15 mouse cellular contexts compared by ENCODE assay signal in genomic region chr4:10767676-10768075, GRCm38 (mm10).
A peak's percentile ranks its signal among the peaks of the same experiment; 100 is the strongest.
DNase-seq lines count a peak whose midpoint lies in the region; ATAC-seq and TF ChIP-seq lines count a peak whose summit lies in the region.
"Had no signal": no experiment of that assay in that cellular context is flagged by ENCODE, and none has a peak within 500 bp of the region (broad histone marks: within the 10 kb centered on the region; RNA-seq: fewer than 3 reads in every experiment).

No protein-coding gene starts in this region.

- H3K36me3 ChIP-seq in forebrain, embryonic 14.5 days (ENCODE audit: control insufficient read depth, insufficient read depth, low read length), result no peaks in the 10 kb centered on the region
- no peaks in the 10 kb centered on the region for H3K36me3 ChIP-seq in forebrain, embryonic 12.5 days (replicated peaks)
- no peaks in the 10 kb centered on the region for H3K36me3 ChIP-seq in midbrain, embryonic 16.5 days (ENCODE audit: control insufficient read depth, insufficient read depth, low read length)
- H3K36me3 ChIP-seq: embryonic facial prominence, embryonic 13.5 days; G1E; heart, embryonic 13.5 days; limb, embryonic 13.5 days had no signal

- H3K9me3 ChIP-seq in forebrain, embryonic 14.5 days (replicated peaks; ENCODE audit: control insufficient read depth, low read length), result no peaks in the 10 kb centered on the region
- H3K9me3 ChIP-seq in forebrain, embryonic 12.5 days, result no peaks in the 10 kb centered on the region
- H3K9me3 ChIP-seq in midbrain, embryonic 16.5 days (replicated peaks; ENCODE audit: control insufficient read depth, low read length, poor library complexity, severe bottlenecking), result no peaks in the 10 kb centered on the region
- H3K9me3 ChIP-seq: embryonic facial prominence, embryonic 13.5 days; G1E; heart, embryonic 13.5 days; limb, embryonic 13.5 days had no signal

- ATAC-seq in forebrain, embryonic 14.5 days, result no peak
- no peak for ATAC-seq in forebrain, embryonic 12.5 days (ENCODE audit: low FRiP score)
- no peak for ATAC-seq in midbrain, embryonic 16.5 days

- no peak overlapping the region for H3K27ac ChIP-seq in forebrain, embryonic 14.5 days (ENCODE audit: low read depth, low read length)
- no peak overlapping the region for H3K27ac ChIP-seq in forebrain, embryonic 12.5 days
- no peak overlapping the region for H3K27ac ChIP-seq in cerebellum, adult 2 months (ENCODE audit: insufficient read depth, low read length)
- H3K27ac ChIP-seq in midbrain, embryonic 16.5 days (ENCODE audit: low read length), result no peak overlapping the region
- H3K27ac ChIP-seq: embryonic facial prominence, embryonic 13.5 days; heart, embryonic 13.5 days; limb, embryonic 13.5 days had no signal

- H3K4me1 ChIP-seq in forebrain, embryonic 14.5 days (ENCODE audit: control insufficient read depth, insufficient read depth, low read length), result no peaks in the 10 kb centered on the region
- H3K4me1 ChIP-seq in forebrain, embryonic 12.5 days, result no peaks in the 10 kb centered on the region
- no peaks in the 10 kb centered on the region for H3K4me1 ChIP-seq in cerebellum, adult 2 months (ENCODE audit: control insufficient read depth, insufficient read depth, low read length)
- H3K4me1 ChIP-seq in midbrain, embryonic 16.5 days (ENCODE audit: control insufficient read depth, insufficient read depth, low read length), result no peaks in the 10 kb centered on the region
- H3K4me1 ChIP-seq: heart, embryonic 13.5 days had no signal

- no peak for TF ChIP-seq CTCF in cerebellum, adult 2 months (IDR thresholded peaks at IDR 0.05; ENCODE audit: borderline replicate concordance, insufficient read depth, low read depth, low read length)

- peak; percentile 6 for DNase-seq in forebrain, embryonic 14.5 days (ENCODE audit: low spot score)
- DNase-seq in kidney, postnatal 4 days, result peak; percentile 33 to 40
- DNase-seq in kidney, postnatal 25 days, result no peak
- DNase-seq in cerebellum, adult 2 months, result peak; percentile 45 to 80
- DNase-seq in heart, postnatal 14 days, result peak; percentile 9 to 25
- DNase-seq in urinary bladder, postnatal 4 days (ENCODE audit: low spot score in 2 of 2), result no peak
- DNase-seq: B cell, adult 2 months; lung, adult 2 months; spleen, adult 18-20 months had no signal

- H3K4me3 ChIP-seq in forebrain, embryonic 14.5 days (ENCODE audit: low read depth, low read length), result no peak overlapping the region
- H3K4me3 ChIP-seq in forebrain, embryonic 12.5 days (replicated peaks), result no peak overlapping the region
- no peak overlapping the region for H3K4me3 ChIP-seq in cerebellum, adult 2 months (replicated peaks; ENCODE audit: insufficient read depth, low read depth, low read length)
- H3K4me3 ChIP-seq in midbrain, embryonic 16.5 days (ENCODE audit: low read depth, low read length), result no peak overlapping the region
- H3K4me3 ChIP-seq: embryonic facial prominence, embryonic 13.5 days; heart, embryonic 13.5 days; limb, embryonic 13.5 days had no signal

- TF ChIP-seq POLR2A in cerebellum, adult 2 months (IDR thresholded peaks at IDR 0.05; ENCODE audit: borderline replicate concordance, insufficient read depth, low read length), result no peak

- intact Hi-C loops in heart, postnatal 14 days (cut with DNase I), result no loop called here

- WGBS in forebrain, embryonic 14.5 days, result 77% methylated on average over 6 of the region's 6 CpGs
- WGBS in forebrain, embryonic 12.5 days, result 90% methylated on average over 6 of the region's 6 CpGs
- WGBS in cerebellum, adult 2 months, result 10% methylated on average over 6 of the region's 6 CpGs
- 72% methylated on average over 6 of the region's 6 CpGs for WGBS in midbrain, embryonic 16.5 days

- no peaks in the 10 kb centered on the region for H3K27me3 ChIP-seq in forebrain, embryonic 14.5 days (replicated peaks; ENCODE audit: control insufficient read depth, insufficient read depth, low read length)
- no peaks in the 10 kb centered on the region for H3K27me3 ChIP-seq in forebrain, embryonic 12.5 days
- H3K27me3 ChIP-seq in cerebellum, adult 2 months (ENCODE audit: control insufficient read depth, insufficient read depth, low read length), result no peaks in the 10 kb centered on the region
- H3K27me3 ChIP-seq in midbrain, embryonic 16.5 days (ENCODE audit: control insufficient read depth, insufficient read depth, low read depth, low read length), result no peaks in the 10 kb centered on the region
- H3K27me3 ChIP-seq: embryonic facial prominence, embryonic 13.5 days; heart, embryonic 13.5 days; limb, embryonic 13.5 days had no signal

- no peak overlapping the region for H3K4me2 ChIP-seq in forebrain, embryonic 14.5 days (ENCODE audit: low read length)
- no peak overlapping the region for H3K4me2 ChIP-seq in forebrain, embryonic 12.5 days
- no peak overlapping the region for H3K4me2 ChIP-seq in midbrain, embryonic 16.5 days (ENCODE audit: low read length)
- H3K4me2 ChIP-seq: embryonic facial prominence, embryonic 13.5 days; heart, embryonic 13.5 days; limb, embryonic 13.5 days had no signal

- H3K9ac ChIP-seq in forebrain, embryonic 14.5 days (ENCODE audit: low read length), result no peak overlapping the region
- H3K9ac ChIP-seq in forebrain, embryonic 12.5 days, result no peak overlapping the region
- H3K9ac ChIP-seq in midbrain, embryonic 16.5 days (ENCODE audit: low read depth, low read length), result no peak overlapping the region
- H3K9ac ChIP-seq: embryonic facial prominence, embryonic 13.5 days; heart, embryonic 13.5 days; limb, embryonic 13.5 days had no signal

Comparison
In these comparisons a context has a peak if more than half of its experiments do, and no peak if none do; other contexts are left out.
1. DNase-seq: peak in forebrain, embryonic 14.5 days (single experiment), kidney, postnatal 4 days (2 of 2), cerebellum, adult 2 months (2 of 2) and heart, postnatal 14 days (2 of 2); none in kidney, postnatal 25 days (0 of 2) and urinary bladder, postnatal 4 days (0 of 2).